Mouse (Mus musculus): Measurements from ENCODE around the gene Fcna.

The Fcna gene

GRCm38 (mm10) chr2:25627811-25628210, at the start of gene Fcna:
Gene Fcna (minus strand): TSS chr2:25628030.
- no peak for DNase-seq

GRCm38 (mm10) chr2:25676486-25676885, 48.7 kb upstream of the Fcna start, which contains the start of gene Lcn6:
Gene Lcn6 (plus strand): TSS chr2:25676786.
- no peak for DNase-seq

GRCm38 (mm10) chr2:25666516-25666915, 38.7 kb upstream of the Fcna start:
- no peak for DNase-seq

- no peak for DNase-seq
These were observed 36.3 kb upstream of the Fcna start for GRCm38 (mm10) chr2:25664125-25664524.

- peak; percentile 66 for DNase-seq
These were observed 35.7 kb upstream of the Fcna start for GRCm38 (mm10) chr2:25663511-25663910.

- DNase-seq, result no peak
These were observed 33.6 kb upstream of the Fcna start for GRCm38 (mm10) chr2:25661245-25661970.

GRCm38 (mm10) chr2:25660279-25660678, 32.4 kb upstream of the Fcna start:
- DNase-seq, result no peak

GRCm38 (mm10) chr2:25657652-25658051, 29.8 kb upstream of the Fcna start, which contains the start of gene Lcn5:
Gene Lcn5 (plus strand): TSS chr2:25657952.
- no peak for DNase-seq

GRCm38 (mm10) chr2:25657246-25657645, 29.4 kb upstream of the Fcna start:
- DNase-seq, result no peak

- no peak for DNase-seq
These were observed 28.9 kb upstream of the Fcna start for GRCm38 (mm10) chr2:25656691-25657090.

GRCm38 (mm10) chr2:25654502-25654901, 26.7 kb upstream of the Fcna start:
- no peak for DNase-seq

- no peak for DNase-seq
These were observed 25.1 kb upstream of the Fcna start, which contains the start of gene Lcn8 for GRCm38 (mm10) chr2:25652902-25653301. Gene Lcn8 (plus strand): TSS chr2:25653120.

GRCm38 (mm10) chr2:25639890-25640289, 12.1 kb upstream of the Fcna start:
- peak; percentile 59 for DNase-seq

GRCm38 (mm10) chr2:25634046-25634445, 6.2 kb upstream of the Fcna start:
- no peak for DNase-seq

- no peak for DNase-seq
These were observed 5.8 kb upstream of the Fcna start for GRCm38 (mm10) chr2:25633616-25634015.

- DNase-seq, result no peak
These were observed 908 bp upstream of the Fcna start for GRCm38 (mm10) chr2:25628738-25629137.

- DNase-seq, result no peak
These were observed 1.8 kb downstream of the Fcna start for GRCm38 (mm10) chr2:25625986-25626385.

- DNase-seq, result peak; percentile 86
These were observed 6.3 kb downstream of the Fcna start, which contains the start of gene Tmem141 for GRCm38 (mm10) chr2:25621229-25622200. Gene Tmem141 (minus strand): TSS chr2:25622005.

GRCm38 (mm10) chr2:25620852-25621228, 7.0 kb downstream of the Fcna start:
- DNase-seq, result no peak

GRCm38 (mm10) chr2:25620386-25620785, 7.4 kb downstream of the Fcna start:
- DNase-seq, result no peak

- no peak for DNase-seq
These were observed 10.3 kb downstream of the Fcna start, which contains the start of gene Ccdc183 for GRCm38 (mm10) chr2:25617578-25617977. Gene Ccdc183 (minus strand): TSS chr2:25617678.

- DNase-seq, result no peak
These were observed 11.4 kb downstream of the Fcna start for GRCm38 (mm10) chr2:25616398-25616797.

GRCm38 (mm10) chr2:25608671-25609070, 19.2 kb downstream of the Fcna start:
- no peak for DNase-seq
